Mouse (Mus musculus): ENCODE measurements at regions not wholly inside any gene's neighbourhood (a gene's known extent, or its start where the extent isn't known, plus 50 kb on each side); places are given as distances from the start of the nearest gene placed in this dataset.

DNA sequence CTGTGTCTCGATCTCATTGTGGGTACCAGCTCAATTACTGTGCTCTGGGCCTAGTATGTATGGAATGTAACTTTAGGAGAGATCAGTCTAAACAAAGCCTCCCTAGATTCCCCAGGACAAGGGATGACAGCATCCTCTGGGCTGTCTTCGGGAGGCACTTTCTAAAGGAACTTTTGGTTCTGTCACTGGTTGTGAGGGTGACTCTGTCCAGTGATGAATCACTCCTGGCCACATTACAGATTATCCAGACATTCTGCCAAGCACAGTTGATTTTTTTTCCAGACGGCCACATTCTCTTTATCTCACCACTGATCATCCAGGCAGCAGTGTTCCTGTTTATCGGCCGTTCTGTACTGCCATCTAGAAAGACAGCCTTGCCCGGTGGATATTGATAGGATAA is 638.5 kb upstream of the Nrp1 start:
- WGBS, result 12% methylated on average over 6 of the region's 6 CpGs
- Histone ChIP-seq H3K27ac (no peak overlapping the region; the same call in 1 of the 2 replicates), H3K4me1 (replicated peaks; ENCODE audit: insufficient read depth, low read length) (peaks cover 17% of the 10 kb centered on the region; the same call in 1 of the 2 replicates), H3K27me3 (ENCODE audit: insufficient read depth, low read length) (no peaks in the 10 kb centered on the region), H3K36me3 (ENCODE audit: insufficient read depth, low read length) (no peaks in the 10 kb centered on the region), H3K9ac (ENCODE audit: low read depth, low read length) (no peak overlapping the region), H3K9me3 (replicated peaks; ENCODE audit: low read length) (no peaks in the 10 kb centered on the region), H3K4me3 (replicated peaks; ENCODE audit: low read depth, low read length) (no peak overlapping the region), H3K4me2 (ENCODE audit: low read length) (no peak overlapping the region)
- no peak for TF ChIP-seq CTCF (IDR thresholded peaks at IDR 0.05; ENCODE audit: low read depth)
- DNase-seq (ENCODE audit: low spot score), result peak; percentile 66
- peak; percentile 36; the same call in 1 of the 2 replicates for ATAC-seq (replicated peaks; ENCODE audit: low FRiP score, low read depth)

DNA sequence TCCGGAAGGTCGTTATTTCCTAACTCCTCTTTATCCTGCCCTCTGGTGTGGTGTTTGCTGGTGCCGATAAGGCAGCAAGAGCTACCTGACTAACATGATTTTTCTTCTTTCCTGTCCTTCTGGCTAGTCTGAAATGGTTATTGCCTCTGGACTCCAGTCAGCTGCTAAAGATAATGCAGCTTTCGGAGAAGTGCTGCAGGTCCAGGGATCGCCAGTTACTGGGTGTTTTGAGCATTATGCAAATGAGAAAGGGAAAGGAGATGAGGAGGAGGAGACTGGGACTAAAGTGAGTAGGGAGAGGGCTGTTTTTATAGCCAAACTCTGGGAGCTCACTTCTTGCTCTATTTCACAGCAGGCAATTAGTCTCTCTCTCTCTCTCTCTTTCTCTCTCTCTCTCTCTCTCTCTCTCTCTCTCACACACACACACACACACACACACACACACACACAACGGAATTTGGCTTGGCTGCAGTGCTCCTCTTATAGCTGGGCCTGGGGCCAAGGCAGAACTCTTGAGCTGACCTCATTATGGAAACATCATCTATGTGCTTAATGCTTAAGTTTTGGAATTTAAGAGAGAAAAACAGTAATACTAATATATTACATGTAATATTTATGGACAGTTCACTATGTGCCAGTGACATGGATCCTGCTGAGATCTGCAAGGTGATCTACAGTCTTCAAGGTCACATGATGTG is 637.7 kb upstream of the Nrp1 start:
- H3K9ac ChIP-seq (ENCODE audit: low read depth, low read length), result no peak overlapping the region
- peak; percentile 87 for DNase-seq (ENCODE audit: low spot score)
- H3K27ac ChIP-seq, result peak overlapping the region; percentile 54; the same call in 1 of the 2 replicates
- 11% methylated on average over 6 of the region's 6 CpGs for WGBS
- H3K4me2 ChIP-seq (ENCODE audit: low read length), result peak overlapping the region; percentile 37; the same call in 1 of the 2 replicates
- TF ChIP-seq CTCF (IDR thresholded peaks at IDR 0.05; ENCODE audit: low read depth), result no peak
- H3K36me3 ChIP-seq (ENCODE audit: insufficient read depth, low read length), result no peaks in the 10 kb centered on the region
- no peaks in the 10 kb centered on the region for H3K9me3 ChIP-seq (replicated peaks; ENCODE audit: low read length)
- no peak for ATAC-seq (replicated peaks; ENCODE audit: low FRiP score, low read depth)
- peaks cover 17% of the 10 kb centered on the region; the same call in 1 of the 2 replicates for H3K4me1 ChIP-seq (replicated peaks; ENCODE audit: insufficient read depth, low read length)
- H3K4me3 ChIP-seq (replicated peaks; ENCODE audit: low read depth, low read length), result no peak overlapping the region
- no peaks in the 10 kb centered on the region for H3K27me3 ChIP-seq (ENCODE audit: insufficient read depth, low read length)

DNA sequence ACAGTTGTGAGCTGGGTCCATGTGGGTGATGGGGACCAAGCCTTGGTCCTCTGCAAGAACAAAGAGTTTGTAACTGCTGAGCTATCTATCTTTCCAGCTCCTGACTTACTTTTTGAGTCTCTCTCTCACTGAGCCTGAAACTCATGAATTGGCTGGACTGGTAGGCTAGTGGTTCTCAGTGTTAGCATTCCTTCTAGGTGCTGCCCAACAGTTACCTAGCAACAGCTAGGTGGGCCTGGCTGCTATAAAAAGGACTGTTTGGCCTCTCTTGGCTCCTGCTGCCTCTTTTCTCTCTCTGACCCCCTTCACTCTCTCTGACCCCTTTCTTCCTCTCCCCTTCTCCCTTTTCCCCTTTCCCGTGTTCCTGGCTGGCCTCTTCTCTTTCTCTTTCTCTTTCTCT is 636.8 kb upstream of the Nrp1 start:
- Histone ChIP-seq H3K9me3 (replicated peaks; ENCODE audit: low read length) (no peaks in the 10 kb centered on the region), H3K4me3 (replicated peaks; ENCODE audit: low read depth, low read length) (no peak overlapping the region), H3K27me3 (ENCODE audit: insufficient read depth, low read length) (no peaks in the 10 kb centered on the region), H3K27ac (no peak overlapping the region), H3K4me1 (replicated peaks; ENCODE audit: insufficient read depth, low read length) (peaks cover 17% of the 10 kb centered on the region; the same call in 1 of the 2 replicates), H3K4me2 (ENCODE audit: low read length) (no peak overlapping the region), H3K36me3 (ENCODE audit: insufficient read depth, low read length) (no peaks in the 10 kb centered on the region), H3K9ac (ENCODE audit: low read depth, low read length) (no peak overlapping the region)
- no peak for TF ChIP-seq CTCF (IDR thresholded peaks at IDR 0.05; ENCODE audit: low read depth)
- 36% methylated on average over 1 of the region's 1 CpGs for WGBS
- DNase-seq (ENCODE audit: low spot score) (no peak), ATAC-seq (replicated peaks; ENCODE audit: low FRiP score, low read depth) (no peak)

DNA sequence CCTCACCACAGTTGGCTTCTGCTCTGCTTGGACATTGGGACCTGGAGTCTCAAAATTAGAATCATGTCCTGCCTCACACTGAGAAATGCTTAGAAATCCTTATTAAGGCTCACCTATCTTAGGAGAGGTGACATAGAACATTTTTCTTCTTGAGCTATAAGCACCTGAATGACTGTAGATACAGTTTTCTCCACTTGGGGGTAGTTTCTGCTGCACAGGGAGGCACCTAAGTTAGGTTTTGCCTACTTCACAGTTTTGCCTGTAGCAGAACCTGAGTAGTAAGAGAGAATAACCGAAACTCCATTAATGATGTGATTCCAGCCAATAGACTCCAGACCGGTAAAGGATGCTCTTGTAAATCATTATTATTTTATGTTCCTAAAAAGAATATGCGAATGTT is 624.3 kb upstream of the Nrp1 start:
- Histone ChIP-seq H3K27ac (no peak overlapping the region), H3K9me3 (replicated peaks; ENCODE audit: low read length) (no peaks in the 10 kb centered on the region), H3K36me3 (ENCODE audit: insufficient read depth, low read length) (no peaks in the 10 kb centered on the region), H3K4me2 (ENCODE audit: low read length) (no peak overlapping the region), H3K4me3 (replicated peaks; ENCODE audit: low read depth, low read length) (no peak overlapping the region), H3K27me3 (ENCODE audit: insufficient read depth, low read length) (no peaks in the 10 kb centered on the region), H3K4me1 (replicated peaks; ENCODE audit: insufficient read depth, low read length) (no peaks in the 10 kb centered on the region), H3K9ac (ENCODE audit: low read depth, low read length) (no peak overlapping the region)
- no peak for ATAC-seq (replicated peaks; ENCODE audit: low FRiP score, low read depth)
- peak; percentile 41; the same call in 1 of the 2 replicates for TF ChIP-seq CTCF (IDR thresholded peaks at IDR 0.05; ENCODE audit: low read depth)
- WGBS, result 88% methylated on average over 3 of the region's 3 CpGs
- DNase-seq (ENCODE audit: low spot score), result no peak

DNA sequence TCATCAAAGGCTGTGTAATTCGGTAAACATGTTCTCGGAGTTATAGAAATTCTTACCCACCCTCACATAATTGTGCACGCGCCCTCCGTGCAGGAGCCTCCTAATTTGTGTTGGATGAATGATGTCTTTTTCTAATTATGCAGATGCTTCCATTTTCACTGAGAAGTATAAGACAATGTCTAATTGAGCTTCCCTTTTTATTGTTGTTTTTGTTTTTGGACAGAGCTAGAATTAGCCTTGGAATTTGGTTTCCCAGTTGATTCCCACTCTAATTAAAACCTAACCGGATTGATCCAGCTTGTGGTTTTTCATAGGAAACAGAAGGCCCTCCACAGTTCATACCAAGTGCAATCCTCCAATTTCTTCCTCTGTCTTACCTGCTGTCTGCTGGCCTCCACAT is 616.2 kb upstream of the Nrp1 start:
- Histone ChIP-seq H3K27ac (no peak overlapping the region), H3K4me2 (ENCODE audit: low read length) (no peak overlapping the region), H3K9ac (ENCODE audit: low read depth, low read length) (no peak overlapping the region), H3K9me3 (replicated peaks; ENCODE audit: low read length) (no peaks in the 10 kb centered on the region), H3K36me3 (ENCODE audit: insufficient read depth, low read length) (no peaks in the 10 kb centered on the region), H3K4me3 (replicated peaks; ENCODE audit: low read depth, low read length) (no peak overlapping the region), H3K4me1 (replicated peaks; ENCODE audit: insufficient read depth, low read length) (no peaks in the 10 kb centered on the region), H3K27me3 (ENCODE audit: insufficient read depth, low read length) (no peaks in the 10 kb centered on the region)
- TF ChIP-seq CTCF (IDR thresholded peaks at IDR 0.05; ENCODE audit: low read depth), result no peak
- ATAC-seq (replicated peaks; ENCODE audit: low FRiP score, low read depth), result no peak
- 88% methylated on average over 6 of the region's 6 CpGs for WGBS
- DNase-seq (ENCODE audit: low spot score), result no peak

DNA sequence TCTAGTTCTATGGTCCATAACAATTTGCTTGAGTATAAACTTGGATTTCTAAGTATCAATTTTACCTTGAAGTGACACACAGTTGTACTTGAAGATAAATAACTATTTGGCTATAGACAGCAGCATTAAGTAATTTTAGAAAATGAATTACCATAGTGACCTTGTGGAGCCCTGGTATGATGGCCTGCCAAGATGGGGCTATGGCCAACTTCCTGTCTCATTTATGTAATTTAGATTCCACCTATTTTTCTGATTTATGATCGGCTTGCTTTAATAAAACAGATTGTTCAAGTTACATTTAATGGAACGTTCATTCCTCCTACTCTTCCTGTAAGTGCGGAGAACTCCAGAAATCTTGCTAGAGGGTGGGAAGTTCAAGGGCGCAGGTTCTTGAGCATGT is 613.2 kb upstream of the Nrp1 start:
- DNase-seq (ENCODE audit: low spot score) (peak; percentile 19), ATAC-seq (replicated peaks; ENCODE audit: low FRiP score, low read depth) (no peak)
- Histone ChIP-seq H3K27me3 (ENCODE audit: insufficient read depth, low read length) (no peaks in the 10 kb centered on the region), H3K9me3 (replicated peaks; ENCODE audit: low read length) (no peaks in the 10 kb centered on the region), H3K9ac (ENCODE audit: low read depth, low read length) (no peak overlapping the region), H3K27ac (no peak overlapping the region), H3K4me3 (replicated peaks; ENCODE audit: low read depth, low read length) (no peak overlapping the region), H3K4me2 (ENCODE audit: low read length) (no peak overlapping the region), H3K4me1 (replicated peaks; ENCODE audit: insufficient read depth, low read length) (no peaks in the 10 kb centered on the region), H3K36me3 (ENCODE audit: insufficient read depth, low read length) (no peaks in the 10 kb centered on the region)
- TF ChIP-seq CTCF (IDR thresholded peaks at IDR 0.05; ENCODE audit: low read depth), result no peak
- WGBS, result 61% methylated on average over 4 of the region's 4 CpGs
